Mouse (Mus musculus): Measurements from ENCODE around the gene Xiap.

Gene Xiap

DNA sequence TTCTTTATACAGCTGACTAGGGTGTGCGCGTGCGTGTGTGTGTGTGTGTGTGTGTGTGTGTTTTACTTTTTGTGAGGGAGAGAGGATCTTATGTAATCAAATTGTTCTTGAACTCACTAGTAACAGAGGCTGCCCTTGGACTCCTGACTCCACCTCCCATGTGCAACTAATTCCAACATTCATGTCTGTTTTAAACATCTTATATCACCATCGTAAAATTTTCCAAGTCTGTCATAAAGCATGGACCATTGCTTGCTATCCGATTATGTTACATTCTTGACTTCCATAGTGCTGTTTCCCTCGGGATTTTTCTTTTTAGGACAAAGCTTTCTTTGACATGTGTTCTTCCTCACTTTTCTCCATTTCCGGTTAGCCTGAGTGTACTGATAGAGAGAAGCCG, 28.3 kb downstream of the Xiap start:
- DNase-seq (ENCODE audit: low read depth, low spot score) = no peak

DNA sequence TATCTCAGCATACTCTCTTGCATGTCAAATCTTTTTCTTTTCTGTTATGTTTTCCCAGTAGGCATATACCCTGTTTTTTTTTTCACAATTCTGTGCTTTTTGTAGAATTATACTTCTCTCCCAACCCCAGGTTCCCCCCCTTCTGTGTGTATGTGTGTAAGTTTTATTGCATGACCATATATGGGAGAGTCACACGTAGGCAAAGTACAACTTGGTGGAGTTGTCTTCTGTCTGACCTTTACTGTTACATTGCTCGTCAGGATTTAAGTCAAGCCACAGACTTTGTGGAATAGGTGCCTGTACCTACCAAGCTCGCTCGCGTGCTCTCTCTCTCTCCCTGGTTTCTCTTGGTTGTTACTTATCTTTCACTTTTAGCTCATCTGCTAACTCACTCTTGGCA, 28.7 kb downstream of the Xiap start:
- no peak for DNase-seq (ENCODE audit: low read depth, low spot score)

DNA sequence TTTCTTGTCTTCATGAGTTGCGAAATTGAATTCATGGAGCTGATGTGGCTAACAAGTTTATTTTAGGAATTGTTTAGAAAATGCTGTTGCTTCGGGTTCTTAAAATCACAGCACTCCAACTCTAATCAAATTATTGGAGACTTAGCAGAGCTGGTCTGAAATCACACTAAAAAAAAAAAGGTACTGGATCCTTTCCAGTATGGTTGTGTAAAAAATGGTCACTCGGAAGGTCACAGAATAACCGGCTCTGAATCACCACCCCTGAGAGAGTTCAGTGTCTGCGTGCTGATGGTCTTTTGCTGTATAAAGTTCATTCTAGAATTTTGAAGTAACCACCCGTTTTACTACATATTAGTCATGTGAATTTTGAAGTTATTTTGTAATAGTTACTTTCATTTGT, 47.7 kb downstream of the Xiap start:
- no peak for DNase-seq (ENCODE audit: low read depth, low spot score)

DNA sequence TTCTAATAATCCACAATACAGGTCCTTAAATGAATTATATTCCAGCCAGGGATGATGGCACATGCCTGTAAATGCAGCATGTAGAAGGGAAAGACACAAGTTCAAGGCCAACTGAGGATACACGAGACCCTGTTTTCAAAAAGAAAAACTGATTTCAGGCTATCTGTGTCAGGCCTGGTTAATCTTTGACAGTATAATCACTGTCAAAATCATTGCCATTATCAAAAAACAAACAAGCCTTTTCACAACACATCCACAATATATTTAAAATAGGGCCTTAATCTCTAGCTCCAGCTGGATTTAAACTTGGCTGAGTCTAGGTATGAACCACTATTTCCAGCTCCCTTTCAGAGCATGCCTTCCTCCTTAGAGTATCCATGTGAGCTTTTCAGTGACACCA, 51.1 kb downstream of the Xiap start:
- DNase-seq (ENCODE audit: low read depth, low spot score) = no peak

DNA sequence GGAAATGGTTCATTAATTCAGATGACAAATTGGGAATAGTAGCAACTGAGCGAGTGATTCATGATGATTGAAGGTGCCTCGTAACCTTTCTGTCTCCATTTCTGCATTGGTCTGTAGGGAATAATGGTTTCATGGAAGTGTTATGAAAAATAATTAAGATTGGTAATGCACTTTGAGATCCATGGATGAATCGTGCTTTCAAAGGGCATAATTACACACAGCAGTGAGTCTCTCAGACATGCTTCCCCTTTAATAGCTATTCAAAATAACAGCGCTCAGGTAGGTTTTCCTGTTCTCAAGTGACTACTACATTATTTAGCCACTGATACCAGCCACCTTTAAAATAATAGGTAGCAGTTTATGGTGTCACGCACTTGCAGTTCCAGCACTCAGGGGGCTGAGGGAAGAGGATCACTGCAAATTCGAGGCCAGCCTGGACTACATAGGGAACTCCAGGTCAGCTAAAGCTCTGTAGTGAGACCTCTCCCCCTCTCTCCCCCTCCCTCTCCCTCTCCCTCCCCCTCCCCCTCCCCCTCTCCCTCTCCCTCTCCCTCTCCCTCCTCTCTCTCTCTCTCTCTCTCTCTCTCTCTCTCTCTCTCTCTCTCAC, 60.1 kb downstream of the Xiap start:
- DNase-seq (ENCODE audit: low read depth, low spot score) = no peak

DNA sequence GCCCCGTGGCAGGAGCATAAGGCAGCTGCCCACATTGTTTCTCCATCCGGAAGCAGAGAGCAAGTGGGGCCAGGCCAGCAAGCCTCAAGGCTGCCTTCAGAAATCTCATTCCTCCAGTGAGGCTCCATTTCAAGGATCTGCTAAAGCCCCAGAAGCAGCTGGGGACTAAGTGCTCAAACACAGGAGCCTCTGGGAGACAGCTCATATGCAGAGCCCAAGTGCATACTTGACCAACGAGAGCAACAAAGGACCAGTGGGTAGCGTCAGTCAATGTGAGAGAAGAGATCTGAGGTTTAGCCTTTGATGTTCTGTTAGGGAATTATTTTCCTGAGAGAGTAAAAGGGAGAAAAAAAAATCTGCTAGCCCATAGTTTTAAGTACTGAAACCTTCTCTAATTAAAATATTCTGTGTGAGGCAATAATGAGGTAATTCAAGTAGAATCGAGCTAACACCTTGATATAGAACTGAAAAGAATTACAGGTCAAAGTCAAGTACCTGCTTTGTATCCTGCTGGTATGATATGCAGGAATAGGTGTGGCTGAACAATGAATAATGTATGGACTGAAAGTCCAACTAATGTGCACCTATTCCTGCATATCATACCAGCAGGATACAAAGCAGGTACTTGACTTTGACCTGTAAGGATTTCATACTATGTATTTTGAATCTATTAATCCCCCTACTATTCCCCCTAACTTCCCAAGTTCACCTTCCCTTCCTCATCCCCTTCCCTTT, 65.7 kb downstream of the Xiap start:
- DNase-seq (ENCODE audit: low read depth, low spot score) = no peak

DNA sequence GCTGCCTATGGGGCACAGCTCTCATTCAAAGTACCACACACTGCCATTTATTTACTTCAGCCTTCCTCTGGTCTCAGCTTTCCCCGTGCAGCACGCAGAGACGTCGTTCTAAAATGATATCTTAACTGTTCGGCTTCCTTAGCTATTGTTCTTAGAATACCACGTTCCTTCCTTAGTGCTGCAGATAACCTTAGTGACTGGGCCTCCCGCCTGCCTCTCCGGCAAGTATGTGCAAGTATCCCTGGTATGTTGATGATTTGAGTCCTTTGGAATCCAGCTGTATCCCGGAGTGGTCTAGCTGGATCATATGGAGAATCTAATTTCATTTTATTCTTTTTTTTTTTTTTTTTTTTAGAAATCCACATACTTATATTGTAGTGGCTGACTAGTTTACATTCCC, 80.4 kb downstream of the Xiap start:
- DNase-seq (ENCODE audit: low read depth, low spot score) = no peak

DNA sequence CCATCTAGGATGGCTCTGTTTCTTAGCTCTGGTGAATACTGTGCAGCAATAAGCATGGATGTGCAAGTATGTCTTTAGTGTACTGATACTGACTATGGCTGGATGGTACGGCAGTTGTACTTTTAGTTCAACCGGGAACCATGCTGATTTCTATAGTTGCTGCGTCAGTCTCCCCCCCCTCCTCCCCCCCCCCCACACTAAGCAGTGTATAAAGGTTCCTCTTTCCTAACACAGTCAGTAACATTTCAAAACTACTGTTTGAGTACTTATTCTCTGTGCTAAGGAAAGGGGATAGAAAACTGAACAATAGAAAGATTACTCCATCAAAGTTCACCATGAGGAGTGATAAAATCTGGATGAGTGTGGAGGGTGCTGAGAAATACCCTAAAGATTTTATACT, 83.1 kb downstream of the Xiap start:
- DNase-seq (ENCODE audit: low read depth, low spot score) = no peak

DNA sequence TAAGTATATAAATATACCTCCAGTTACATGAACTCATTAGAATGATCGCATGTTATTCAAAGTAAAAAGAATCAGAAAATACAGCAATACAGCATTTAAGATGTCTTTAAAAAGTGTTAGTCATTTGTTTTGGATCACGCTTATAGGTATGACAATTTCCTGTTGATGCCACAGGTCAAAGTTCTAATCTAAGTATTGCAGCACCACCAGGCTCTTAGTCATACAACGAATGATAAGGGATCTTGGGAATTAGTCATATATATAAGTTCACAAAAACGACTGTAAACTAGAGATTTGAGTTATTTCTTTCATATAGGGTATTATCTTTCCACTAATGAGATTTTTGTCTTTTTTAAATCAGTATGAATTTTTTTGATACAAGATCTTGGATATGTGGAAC, 84.5 kb downstream of the Xiap start:
- no peak for DNase-seq (ENCODE audit: low read depth, low spot score)

DNA sequence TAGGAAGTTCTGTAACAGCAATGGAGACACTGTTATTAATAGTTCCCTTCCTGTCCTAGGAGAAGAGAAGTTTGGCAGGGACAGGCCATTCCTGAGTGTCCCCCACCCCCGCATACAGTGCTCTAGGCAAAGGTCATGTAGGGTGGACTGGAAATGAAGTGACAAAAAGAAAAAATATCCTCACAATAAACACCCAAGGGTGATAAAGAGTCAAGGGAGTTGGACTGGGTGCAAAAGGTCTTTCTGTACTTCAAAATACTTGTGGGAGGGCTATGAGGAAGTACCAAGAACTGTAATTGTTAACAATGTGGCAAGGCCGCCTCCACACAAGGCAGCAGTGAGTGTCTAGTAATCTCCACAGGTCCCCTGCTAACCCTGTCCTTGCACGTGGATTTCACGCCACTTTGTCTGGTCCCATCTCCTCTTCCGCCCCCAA, 88.6 kb downstream of the Xiap start:
- no peak for DNase-seq (ENCODE audit: low read depth, low spot score)

DNA sequence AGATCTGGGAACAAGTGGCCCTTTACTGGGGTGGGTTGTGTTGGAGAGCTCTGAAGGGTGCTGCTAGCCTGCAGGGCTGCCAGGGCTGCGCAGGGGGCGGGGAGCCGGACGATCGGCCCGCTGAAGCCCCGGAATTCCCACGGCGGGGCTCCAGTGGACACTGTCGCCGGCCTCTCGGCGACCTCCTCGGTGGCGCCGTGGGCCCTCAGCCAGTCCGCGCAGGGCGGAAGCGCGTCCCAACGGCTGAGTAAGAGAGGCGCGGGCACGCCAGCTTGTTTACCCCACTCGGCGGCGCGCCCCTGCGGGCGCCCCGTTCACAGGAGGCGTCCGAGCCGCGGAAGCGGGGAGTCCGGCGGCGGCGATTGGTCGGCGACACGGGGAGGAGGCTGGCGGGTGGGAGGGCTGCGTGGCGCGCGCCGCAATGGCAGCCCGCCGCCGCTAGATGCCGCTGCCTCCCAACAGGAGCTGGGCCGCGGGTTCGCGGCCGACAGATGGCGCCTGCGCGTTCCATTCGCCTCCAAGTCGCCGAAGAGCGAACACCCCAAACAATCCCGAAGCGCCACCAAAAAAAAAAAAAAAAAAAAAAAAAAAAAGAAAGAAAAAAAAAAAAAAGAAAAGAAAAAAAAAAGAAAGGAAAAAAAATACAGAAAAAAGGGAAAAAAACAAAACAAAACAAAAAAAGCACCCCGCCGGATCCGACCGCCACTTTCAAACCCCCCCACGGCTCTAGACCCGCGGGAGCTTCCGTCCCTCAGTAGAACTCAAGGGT, 89.5 kb downstream of the Xiap start, which contains the start of gene Stag2:
Gene Stag2 (plus strand): TSS at position 530 of the 769 bp plus-strand sequence.
- no peak for DNase-seq (ENCODE audit: low read depth, low spot score)

DNA sequence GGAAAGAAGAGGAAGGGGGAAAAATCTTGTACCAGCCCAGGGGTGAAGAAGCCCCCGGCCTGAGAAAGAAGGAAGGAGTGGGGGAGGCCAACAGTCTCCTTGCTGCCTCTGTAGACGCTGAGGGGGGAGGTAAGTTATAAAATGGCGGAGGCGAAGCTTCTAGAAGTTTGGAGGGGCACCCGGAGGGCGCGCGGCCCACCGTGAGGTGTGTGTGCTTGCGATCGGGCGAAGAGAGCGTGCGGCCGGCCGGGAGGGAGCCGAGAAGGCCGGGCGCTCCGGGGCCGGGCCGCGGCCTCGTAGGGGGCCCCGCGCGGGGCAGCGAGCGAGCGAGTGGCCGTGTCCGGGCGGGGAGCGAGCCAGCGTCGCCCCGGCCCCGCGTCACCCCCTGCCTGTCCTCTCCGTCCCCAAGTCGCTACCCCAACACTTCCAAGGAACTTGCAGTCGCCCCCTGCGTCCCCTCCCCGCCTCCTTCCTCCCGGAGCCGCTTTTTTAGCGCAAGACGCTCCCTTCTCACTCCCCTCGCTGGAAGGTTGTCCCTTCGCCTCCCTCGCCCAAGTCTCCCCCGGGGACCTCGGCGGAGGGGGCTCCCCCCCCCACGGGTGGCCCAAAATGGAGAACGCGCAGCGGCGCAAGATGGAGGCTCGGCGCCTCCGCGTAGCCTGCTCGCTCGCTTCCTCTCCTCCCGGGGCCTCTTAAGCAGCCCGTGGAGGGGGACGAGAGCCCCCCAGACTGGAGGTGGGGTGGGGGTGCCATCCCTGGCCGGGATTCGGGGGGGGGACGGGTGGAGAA, 90.3 kb downstream of the Xiap start:
- no peak for DNase-seq (ENCODE audit: low read depth, low spot score)

DNA sequence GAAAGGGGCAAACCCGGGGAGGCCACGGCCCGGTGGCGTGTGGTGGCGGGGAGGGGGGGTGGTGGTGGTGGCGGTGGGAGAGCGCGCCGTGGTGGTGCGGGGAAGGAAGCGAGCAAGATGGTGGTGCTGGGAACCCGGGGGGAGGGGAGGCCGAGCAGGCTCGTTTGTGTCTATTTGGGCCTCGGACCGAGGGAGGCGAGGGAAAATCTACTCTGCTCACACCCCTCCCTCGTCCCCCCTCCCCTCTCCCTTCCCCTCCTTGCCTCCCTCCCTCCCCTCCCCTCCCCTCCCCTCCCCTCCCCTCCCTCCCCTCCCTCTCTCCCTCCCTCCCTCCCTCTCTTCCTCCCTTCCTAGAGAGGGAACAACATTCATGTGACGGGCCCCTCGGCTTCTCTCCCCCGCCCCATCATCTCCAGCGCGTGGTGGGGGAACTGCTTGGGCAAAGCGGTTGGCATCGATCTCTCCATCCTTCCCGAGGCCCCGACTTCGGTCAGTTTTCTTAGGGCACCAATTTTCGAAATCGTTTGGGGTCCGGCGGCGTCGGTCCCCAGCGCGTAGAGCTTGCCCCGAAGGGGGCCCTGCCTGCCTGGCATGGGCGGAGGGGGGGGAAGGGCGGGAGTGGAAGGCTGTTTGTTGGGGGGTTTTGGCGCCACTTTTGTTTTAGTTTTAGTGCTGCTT, 91.0 kb downstream of the Xiap start:
- DNase-seq (ENCODE audit: low read depth, low spot score) = no peak

DNA sequence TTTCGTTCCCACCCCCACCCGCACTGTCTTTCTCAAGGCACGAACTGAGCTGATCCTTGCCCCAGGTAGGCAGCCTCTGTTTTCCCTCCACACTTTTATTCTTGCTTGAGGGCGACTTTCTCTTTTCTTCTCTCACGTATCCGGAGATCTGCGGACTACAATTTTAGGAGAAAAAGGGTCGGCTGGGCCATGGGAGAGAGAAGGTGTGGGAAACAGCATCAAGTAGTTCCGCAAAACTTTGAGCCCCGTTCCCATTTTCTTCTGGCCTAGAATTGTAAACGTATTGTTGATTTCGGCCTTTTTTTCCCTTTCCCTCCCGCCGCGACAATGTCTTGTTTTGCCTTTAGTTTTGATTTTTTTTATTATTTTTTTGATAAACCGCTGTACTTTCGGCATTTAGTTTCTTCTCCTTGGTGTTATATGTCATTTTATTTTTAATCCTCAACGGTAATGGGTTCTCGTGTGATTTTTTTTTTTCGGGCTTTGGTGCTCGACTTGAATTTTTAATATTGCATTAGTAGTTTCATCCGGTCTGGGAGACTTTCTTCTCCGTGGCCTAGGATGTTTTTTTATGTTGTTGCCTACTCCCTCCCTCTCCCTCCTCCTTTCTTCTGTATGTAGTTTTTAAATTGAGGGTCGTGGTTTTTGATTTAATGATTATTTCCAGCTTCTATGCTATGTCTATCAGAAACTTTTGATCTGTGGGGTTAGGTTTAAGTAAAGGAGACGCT, 91.7 kb downstream of the Xiap start:
- no peak for DNase-seq (ENCODE audit: low read depth, low spot score)

DNA sequence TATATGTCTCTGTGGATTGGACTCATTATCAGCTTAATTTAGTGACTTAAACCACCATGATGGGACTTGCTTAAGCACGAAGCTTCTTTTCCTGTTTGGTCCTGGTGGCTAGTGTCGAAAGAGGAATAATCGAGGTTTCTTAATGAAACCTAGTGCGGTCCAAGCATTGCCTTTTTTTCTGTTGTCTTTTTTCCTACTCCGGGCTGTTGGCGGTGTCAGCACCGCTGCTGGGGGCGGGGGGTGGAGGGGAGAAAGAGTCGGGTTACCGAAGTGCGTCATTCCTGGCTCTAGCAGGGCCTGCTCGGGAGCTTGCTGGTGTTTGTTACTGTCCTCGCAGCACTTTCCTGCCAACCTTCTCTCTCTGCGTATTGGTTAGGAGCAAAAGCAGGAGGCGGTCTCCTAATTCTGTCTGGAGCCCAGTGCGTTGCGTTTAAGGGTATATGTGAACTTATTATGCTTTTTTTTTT, 92.5 kb downstream of the Xiap start:
- DNase-seq (ENCODE audit: low read depth, low spot score) = no peak

DNA sequence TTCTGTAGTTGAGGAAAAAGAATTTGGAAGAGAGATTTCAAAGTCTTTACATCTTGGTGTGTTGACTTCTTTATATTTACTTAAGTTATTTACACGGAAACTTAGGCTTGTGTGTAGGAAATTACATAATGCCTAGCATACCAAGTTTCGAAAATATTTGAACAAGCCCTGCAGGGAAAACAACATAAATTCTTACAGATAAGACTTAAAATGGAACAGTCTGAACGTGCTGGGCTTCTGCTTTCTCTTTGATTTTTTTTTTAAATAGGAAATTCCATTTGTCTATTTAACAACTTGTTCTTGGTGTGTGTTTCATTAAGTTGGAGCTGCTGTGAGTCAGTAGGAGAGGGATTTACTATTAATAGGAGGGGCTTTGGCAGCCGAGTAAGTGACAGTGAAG, 93.6 kb downstream of the Xiap start:
- DNase-seq (ENCODE audit: low read depth, low spot score) = no peak
